Mouse (Mus musculus): ENCODE data around the gene Smim8.
A peak's percentile ranks its signal among the peaks of the same experiment; 100 is the strongest.
"Not testable (repeated sequence)": the region's sequence is repeated elsewhere in the genome, so short reads cannot be mapped to it uniquely, and the experiment has no call there.

The Smim8 gene

DNA sequence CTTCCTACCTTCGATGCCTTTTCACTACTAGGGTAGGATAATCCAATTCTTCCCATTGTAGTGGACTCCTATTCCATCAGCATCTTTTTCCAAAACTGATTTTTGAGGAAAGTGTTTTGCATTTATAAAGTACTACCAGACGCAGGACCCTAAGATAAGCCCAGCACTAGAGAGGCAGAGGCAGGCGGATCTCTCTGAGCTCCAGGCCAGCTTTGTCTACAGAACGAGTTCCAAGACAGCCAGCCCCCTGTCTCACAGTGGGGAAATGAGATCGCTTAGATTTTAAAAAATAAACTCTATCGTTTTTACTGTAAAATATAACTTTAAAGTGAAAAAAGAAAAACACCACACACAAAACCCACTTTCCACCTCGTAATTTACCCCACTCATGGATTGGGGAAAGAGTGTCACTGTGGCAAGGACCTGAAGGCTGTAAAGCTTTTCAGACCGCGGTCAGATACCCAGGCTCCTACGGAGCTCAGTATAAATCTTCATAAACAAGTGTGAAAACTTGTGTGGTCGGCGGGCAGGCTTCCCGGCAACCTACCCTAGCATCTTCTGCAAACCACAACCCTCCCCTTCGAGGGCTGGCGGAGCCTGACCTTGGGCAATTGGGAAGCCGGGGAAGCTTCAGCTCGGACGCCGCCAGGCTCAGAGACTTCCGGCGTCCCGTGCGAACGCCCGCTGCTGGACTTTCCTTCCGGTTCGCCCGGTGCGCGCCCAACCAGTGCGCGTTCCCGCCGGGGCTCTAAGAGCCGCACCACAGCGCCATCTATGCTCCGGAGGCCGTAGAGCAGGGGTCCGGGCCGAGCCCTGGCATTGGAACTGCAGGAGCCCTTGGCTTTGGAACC lies at the start of gene Smim8:
Gene Smim8, minus strand, starts transcription at position 747 of the 851 bp plus-strand sequence.
- DNase-seq: peak; percentile 87 to 92

DNA sequence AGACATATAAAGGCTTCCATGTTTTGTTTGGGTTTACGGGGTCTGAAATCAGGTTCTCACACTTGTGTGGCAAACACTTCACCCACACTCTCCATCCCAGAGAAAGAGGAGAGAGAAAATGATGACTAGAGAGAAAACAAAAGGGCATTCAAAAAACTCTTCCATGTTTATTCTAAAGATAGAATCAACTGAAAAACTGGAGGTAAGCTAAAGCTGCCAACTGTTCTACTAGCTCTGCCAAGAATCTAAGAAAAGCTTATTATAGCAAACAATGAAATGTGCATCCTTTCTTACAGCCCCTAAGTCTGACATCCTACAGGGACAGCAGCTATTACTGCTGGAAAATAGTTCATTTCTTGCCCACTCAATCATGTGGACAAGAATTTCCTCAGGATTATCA lies 45.7 kb upstream of the Smim8 start:
- DNase-seq: no peak

- DNase-seq: no peak
Observed at GRCm38 (mm10) chr4:34819904-34820303, 41.7 kb upstream of the Smim8 start.

DNA sequence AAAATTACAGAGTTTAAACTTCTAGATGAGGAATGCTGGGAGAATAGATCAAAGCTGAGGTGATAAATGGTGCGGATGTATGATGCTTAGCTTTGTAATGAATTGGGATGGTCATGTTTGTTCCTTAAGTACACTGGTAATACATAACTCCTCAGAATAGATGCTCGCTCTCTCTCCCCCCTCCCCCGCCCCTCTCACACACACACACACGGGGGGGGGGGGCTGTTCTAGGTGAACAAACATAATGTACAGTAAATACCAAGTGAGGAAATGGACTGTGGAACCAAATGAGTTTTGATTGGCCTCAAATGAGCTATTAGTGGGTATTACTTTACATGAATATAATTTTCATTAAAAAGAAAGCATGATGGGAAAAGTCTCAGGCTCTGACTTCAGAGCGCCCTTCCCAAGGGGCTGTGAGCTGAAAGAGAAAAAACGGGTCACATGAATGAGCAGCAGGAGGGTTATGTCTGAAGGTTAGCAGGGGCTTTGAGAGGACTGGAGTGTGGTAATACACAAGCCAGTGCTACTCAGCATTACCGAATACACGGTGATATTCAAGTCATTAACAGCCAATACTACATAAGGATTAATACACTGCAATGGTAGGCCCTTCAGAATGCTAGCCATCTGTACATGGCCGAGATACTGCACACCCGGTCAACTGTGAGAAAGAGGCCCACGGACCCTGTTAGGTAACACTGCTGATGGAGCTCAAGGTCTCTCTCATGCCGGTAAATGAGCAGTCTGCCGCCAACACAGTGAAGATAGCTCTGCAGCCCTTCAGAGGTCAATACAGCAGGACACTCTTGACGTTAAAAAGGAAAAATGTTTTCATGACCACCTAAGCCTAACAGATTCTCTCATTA lies 23.2 kb upstream of the Smim8 start:
- no peak for DNase-seq

GRCm38 (mm10) chr4:34798005-34798404 lies 19.8 kb upstream of the Smim8 start:
- DNase-seq: no peak

- DNase-seq: no peak
Observed at GRCm38 (mm10) chr4:34797294-34797983, 19.2 kb upstream of the Smim8 start.

GRCm38 (mm10) chr4:34796294-34796693 lies 18.1 kb upstream of the Smim8 start:
- no peak for DNase-seq

GRCm38 (mm10) chr4:34786476-34786875 lies 8.3 kb upstream of the Smim8 start:
- peak; percentile 19 to 27 for DNase-seq

- DNase-seq: no peak
Observed at GRCm38 (mm10) chr4:34785646-34786045, 7.4 kb upstream of the Smim8 start.

DNA sequence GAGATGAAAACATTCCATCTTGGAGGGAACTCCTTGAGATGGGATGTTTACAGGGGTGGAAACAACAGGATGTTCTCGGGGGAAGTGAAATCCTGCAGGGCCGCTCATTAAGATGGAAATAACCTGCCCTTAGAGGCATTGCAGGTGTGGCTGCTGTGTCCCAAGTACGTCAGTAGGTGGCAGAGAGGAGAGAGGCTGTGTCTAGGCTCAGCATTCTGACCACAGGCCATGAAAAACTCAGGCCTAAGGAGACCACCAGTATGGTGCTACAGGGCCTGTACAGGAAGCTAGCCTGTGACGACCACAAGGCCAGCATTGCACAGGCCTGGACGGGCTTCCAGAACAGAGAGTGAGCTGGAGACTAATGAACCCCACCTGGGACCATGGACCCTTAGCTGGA lies 6.6 kb upstream of the Smim8 start:
- no peak for DNase-seq

GRCm38 (mm10) chr4:34782730-34783129 lies 4.5 kb upstream of the Smim8 start:
- no peak for DNase-seq

DNA sequence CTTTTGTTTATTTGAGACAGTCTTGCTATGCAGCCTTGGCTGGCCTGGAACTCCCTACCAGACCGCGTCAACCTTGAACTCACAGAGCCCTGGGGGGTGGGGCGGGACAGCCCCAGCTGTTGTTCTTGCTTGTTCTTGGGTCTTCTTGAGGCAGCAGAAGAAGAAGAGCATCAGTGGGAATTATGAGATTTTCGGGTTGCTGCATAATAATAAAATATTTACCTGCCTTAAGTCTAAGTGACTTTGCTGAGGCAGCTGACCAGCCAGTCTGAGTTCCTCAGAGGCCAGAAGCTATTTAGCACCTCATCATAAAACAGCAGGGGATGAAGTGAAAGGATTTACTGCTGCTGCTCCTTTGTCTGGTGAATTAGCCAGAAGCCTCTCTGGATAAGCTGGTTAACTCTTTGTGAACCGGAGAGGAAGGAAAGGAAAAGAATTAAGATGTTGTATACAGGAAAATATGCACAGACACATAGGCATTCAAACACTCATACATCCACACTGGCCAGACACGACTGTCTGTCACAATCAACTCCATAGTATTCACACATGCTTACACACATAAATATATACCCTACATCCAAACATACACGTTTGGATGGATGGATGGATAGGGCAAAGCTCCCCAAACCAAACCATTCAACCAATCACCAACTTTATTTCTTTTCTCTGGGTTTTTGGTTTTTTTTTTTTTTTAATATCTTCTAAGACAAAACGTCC lies 6.4 kb downstream of the Smim8 start:
- DNase-seq: no peak

GRCm38 (mm10) chr4:34756163-34756562 lies 22.1 kb downstream of the Smim8 start, which contains the start of gene Gm136:
TSS of gene Gm136 (minus strand) at chr4:34756263.
- DNase-seq: no peak

GRCm38 (mm10) chr4:34749236-34749635 lies 29.0 kb downstream of the Smim8 start:
- peak; percentile 17 to 20 for DNase-seq

- DNase-seq: no peak
Observed at GRCm38 (mm10) chr4:34734461-34734860, 43.8 kb downstream of the Smim8 start.

GRCm38 (mm10) chr4:34733415-34733814 lies 44.8 kb downstream of the Smim8 start:
- not testable (repeated sequence) for DNase-seq

DNA sequence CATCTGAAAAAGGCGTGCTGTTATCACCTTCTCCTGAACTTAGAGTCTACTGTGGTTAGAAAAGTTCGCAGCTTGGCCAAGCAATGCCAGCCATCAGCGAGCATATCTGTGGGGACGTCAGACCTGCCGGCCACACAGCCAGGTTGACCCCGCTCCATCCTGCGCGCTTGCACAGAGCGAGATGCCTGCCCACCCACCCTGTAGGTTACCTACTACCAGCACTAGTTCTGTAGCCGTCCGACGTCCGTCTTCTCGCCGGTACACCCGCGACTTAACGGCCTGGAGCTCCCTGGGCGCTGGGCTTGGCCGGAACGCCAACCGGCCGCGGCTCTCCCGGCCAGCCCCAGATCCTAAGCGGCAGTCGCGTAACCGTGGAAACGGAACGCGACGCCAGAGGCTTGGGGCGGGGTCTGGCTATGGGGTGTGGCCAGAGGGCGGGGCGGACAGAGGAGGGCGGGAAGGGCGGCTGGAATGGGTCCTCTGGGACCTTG lies 48.3 kb downstream of the Smim8 start, which contains the start of gene Cfap206:
Gene Cfap206, minus strand, starts transcription at position 356 of the 491 bp plus-strand sequence.
- DNase-seq: peak; percentile 46 to 67

GRCm38 (mm10) chr4:34725710-34726109 lies 52.5 kb downstream of the Smim8 start:
- not testable (repeated sequence) for DNase-seq

GRCm38 (mm10) chr4:34724306-34724705 lies 53.9 kb downstream of the Smim8 start:
- no peak for DNase-seq

DNA sequence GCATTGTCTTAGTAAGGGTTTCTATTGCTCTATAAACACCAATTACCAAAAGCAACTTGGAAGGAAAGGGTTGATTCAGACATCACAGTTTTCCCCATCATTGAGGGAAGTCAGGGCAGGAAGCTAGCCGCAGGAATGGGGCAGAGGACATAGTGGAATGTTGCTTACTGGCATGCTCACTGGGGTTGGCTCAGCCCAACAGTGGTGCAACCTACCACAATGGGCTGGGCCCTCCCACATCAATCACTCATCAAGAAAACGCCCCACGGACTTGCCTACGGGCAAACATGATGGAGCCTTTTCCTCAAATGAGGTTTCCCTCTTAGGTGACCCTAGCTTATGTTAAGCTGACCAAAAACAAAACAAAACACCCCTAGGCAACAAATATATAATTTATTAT lies 55.0 kb downstream of the Smim8 start:
- DNase-seq: no peak

DNA sequence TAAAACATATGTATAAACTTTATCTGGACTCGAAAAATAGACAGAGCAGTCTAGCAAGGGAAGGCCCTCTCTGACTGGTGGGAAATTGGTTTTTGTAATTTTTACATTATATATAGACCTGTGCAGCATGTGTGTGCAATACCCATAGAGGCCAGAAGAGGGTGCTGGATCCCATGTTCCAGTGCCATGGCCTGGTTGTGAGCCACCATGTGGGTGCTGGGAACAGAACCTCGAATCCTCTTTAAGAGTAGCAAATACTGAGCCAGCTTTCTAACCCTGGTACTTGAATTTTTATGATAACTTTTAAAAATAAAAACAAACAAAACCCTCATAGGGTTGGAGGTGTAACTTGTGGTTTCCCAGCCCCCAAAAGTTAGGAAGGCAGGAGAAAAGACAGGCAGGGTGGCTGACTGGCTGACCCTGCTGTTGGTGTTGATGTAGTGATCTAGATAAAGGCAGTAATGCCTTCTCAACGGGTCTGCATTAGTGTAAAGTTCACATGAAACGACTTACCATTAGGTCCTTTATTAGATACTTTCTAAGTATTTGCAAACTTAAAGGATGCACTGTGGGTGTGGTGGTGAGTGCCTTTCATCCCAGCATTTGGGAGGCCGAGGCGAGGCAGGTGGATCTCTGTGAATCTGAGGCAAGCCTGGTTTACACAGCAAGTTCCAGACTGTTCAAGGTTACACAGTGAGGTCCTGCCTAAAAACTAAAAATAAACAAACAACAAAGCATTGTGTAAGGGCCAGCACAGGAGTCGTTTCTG lies 57.9 kb downstream of the Smim8 start:
- no peak for DNase-seq

Data from kidney, adult 8-10 months (tissue).